Mouse (Mus musculus) ES-E14 (cell line): ENCODE data around the gene Rhag. TPM values are rescaled to one million over a fixed set of nuclear protein-coding genes. Genes with fewer than 3 reads are reported as not detected.

ENCODE experiments used
- DNase-seq: peaks from one replicate; pipeline ENCODE4 v3.0.0-alpha.2; 2013; ENCODE audit warnings: low read depth, low spot score
- H3K27ac ChIP-seq: 2 replicates; pipeline ENCODE4 v1.5.1; 2012; ENCODE audit warnings: low read depth, mild to moderate bottlenecking, low read length, moderate library complexity, mixed read lengths; ENCODE audit not compliant: poor library complexity, insufficient read depth, severe bottlenecking
- H3K36me3 ChIP-seq: 2 replicates; pipeline ENCODE4 v1.6.1; 2012; ENCODE audit warnings: mild to moderate bottlenecking, low read length, moderate library complexity, mixed read lengths; ENCODE audit not compliant: control insufficient read depth, poor library complexity, insufficient read depth, severe bottlenecking
- H3K4me1 ChIP-seq, 2 experiments: fragments of 150-350 bp in 1 of 2; sonication (generic) in 1 of 2; 2 replicates each; pipeline ENCODE4 v1.6.1; 2012; ENCODE audit warnings: low read length in 2 of 2, mild to moderate bottlenecking in 1 of 2, mixed read lengths in 1 of 2; ENCODE audit not compliant: control insufficient read depth in 2 of 2, insufficient read depth in 2 of 2, poor library complexity in 1 of 2
- H3K4me3 ChIP-seq, 2 experiments: fragments of 150-350 bp in 1 of 2; sonication (generic) in 1 of 2; 2 replicates each; pipeline ENCODE4 v1.5.1; 2012; ENCODE audit warnings: low read length in 2 of 2, low read depth in 1 of 2, mild to moderate bottlenecking in 1 of 2, mixed read lengths in 1 of 2; ENCODE audit not compliant: insufficient read depth in 1 of 2, poor library complexity in 1 of 2, severe bottlenecking in 1 of 2
- H3K9ac ChIP-seq: 2 replicates; pipeline ENCODE4 v1.6.1; 2012; ENCODE audit warnings: low read depth, mild to moderate bottlenecking, low read length, mixed read lengths; ENCODE audit not compliant: poor library complexity, insufficient read depth, severe bottlenecking
- H3K9me3 ChIP-seq: fragments of 150-350 bp; sonication (generic); 2 replicates; pipeline ENCODE4 v1.6.1; 2012; ENCODE audit warnings: low read depth, mild to moderate bottlenecking, low read length; ENCODE audit not compliant: control insufficient read depth, insufficient read depth
- CHD2 ChIP-seq: IDR thresholded peaks from 2 replicates; pipeline ENCODE4 v1.6.1; 2014; ENCODE audit warnings: mild to moderate bottlenecking, low read depth, low read length, inconsistent platforms
- HCFC1 ChIP-seq: IDR thresholded peaks from 2 replicates; pipeline ENCODE4 v1.6.1; 2012; ENCODE audit warnings: low read length, inconsistent platforms, borderline replicate concordance; ENCODE audit not compliant: insufficient read depth
- MAFK ChIP-seq: IDR thresholded peaks from 2 replicates; pipeline ENCODE4 v1.6.1; 2014; ENCODE audit warnings: mild to moderate bottlenecking, low read depth, low read length, inconsistent platforms; ENCODE audit not compliant: insufficient read depth
- ZC3H11A ChIP-seq: IDR thresholded peaks from 2 replicates; pipeline ENCODE4 v1.6.1; 2012; ENCODE audit warnings: low read depth, mild to moderate bottlenecking, inconsistent platforms, low read length, borderline replicate concordance
- ZNF384 ChIP-seq: IDR thresholded peaks from 2 replicates; pipeline ENCODE4 v1.6.1; 2012; ENCODE audit warnings: low read depth, low read length, inconsistent platforms
- in situ Hi-C, 2 experiments: fragments of 600-800 bp; cut with MboI; formaldehyde crosslinking; loops; one replicate each; pipeline ENCODE4 v1.15.1; 2025; ENCODE audit warnings: low sequenced_read_pairs in 2 of 2, inconsistent platforms in 1 of 2; ENCODE audit not compliant: unreplicated experiment in 2 of 2
- total RNA-seq: library from RNA; depleted of rRNA; stranded (reverse); fragments of 300-350 nt; gene quantifications from 2 replicates; pipeline ENCODE4 v1.2.3, GENCODE M21; 2012

Gene Rhag
- total RNA-seq, 1 experiment, result not detected

DNA sequence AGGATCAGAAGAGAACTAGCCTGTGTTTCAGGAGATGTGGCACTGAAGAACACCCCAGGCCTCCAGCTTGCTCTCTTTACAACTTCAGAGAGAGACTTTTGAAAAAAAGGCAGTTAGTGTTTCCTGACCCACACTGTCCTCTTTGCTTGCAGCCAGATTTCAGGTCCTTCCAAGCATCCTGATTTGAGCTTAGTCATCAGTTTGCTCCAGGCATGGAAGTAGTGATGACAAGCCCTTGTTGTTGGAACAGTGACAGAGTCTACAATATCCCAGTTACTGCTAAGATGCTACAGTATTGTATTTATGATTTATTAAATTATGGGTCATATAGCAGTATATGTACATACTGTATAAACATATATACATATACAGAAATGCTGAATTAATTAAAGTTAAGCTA lies 2.9 kb upstream of the Rhag start:
- Histone ChIP-seq H3K9me3 (no peaks in the 10 kb centered on the region), H3K4me1 (no peaks in the 10 kb centered on the region), H3K27ac (no peak overlapping the region), H3K36me3 (no peaks in the 10 kb centered on the region), H3K9ac (no peak overlapping the region), H3K4me3 (no peak overlapping the region)
- no peak for DNase-seq
- TF ChIP-seq MAFK (0 out of 2 replicates have a peak, but pooled peaks have one; percentile 29), ZC3H11A (no peak), HCFC1 (no peak)
- in situ Hi-C loops, result no loop called here

DNA sequence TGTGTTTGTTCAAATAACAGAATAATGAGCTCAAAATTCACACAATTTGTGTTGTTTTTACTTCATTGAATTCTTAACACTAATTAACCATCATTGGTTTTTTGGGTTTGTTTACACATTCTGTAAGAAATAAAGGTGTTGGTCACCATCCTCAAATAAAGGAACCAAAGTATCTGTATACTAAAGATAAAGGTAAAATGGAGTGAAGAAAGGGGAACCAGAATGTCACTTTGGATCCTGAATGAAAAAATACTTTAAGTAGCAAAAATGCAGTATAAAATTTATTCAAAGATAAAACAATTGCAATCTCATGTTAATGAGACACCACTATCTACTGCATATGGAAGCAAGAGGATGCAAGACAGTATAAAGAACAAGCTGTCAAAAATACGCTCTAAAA lies 634 bp downstream of the Rhag start:
- no peak for DNase-seq
- TF ChIP-seq ZC3H11A (no peak), HCFC1 (no peak), ZNF384 (no peak), CHD2 (no peak), MAFK (no peak)
- H3K36me3 ChIP-seq, result no peaks in the 10 kb centered on the region
- H3K4me3 ChIP-seq, result no peak overlapping the region
- no peak overlapping the region for H3K9ac ChIP-seq
- H3K4me1 ChIP-seq, result no peaks in the 10 kb centered on the region
- in situ Hi-C loops, result no loop called here
- H3K9me3 ChIP-seq, result no peaks in the 10 kb centered on the region
- H3K27ac ChIP-seq, result no peak overlapping the region

DNA sequence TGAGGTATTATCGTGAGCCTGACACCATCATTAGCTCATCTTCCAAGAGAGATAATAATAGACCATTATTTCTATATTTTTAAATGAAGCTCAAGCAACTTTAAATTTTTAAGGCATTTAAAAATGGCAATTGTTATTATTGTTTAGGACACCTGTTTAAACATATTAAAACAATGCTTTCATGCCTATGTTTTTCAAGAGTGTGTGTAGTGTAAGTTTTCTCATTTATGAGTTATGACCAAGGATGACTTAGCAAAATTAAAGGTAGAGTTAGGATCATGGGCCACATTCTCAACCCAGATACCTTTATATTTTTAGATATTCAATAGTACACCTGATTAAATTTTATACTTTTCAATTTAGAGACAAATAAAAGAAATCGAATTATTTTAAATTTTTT lies 1.3 kb downstream of the Rhag start:
- TF ChIP-seq ZC3H11A, result no peak
- no peak for TF ChIP-seq HCFC1
- TF ChIP-seq MAFK, result no peak
- TF ChIP-seq CHD2, result no peak
- TF ChIP-seq ZNF384, result no peak
- Histone ChIP-seq H3K9me3 (no peaks in the 10 kb centered on the region), H3K4me1 (no peaks in the 10 kb centered on the region), H3K9ac (no peak overlapping the region), H3K4me3 (no peak overlapping the region), H3K27ac (no peak overlapping the region), H3K36me3 (no peaks in the 10 kb centered on the region)
- in situ Hi-C loops, result no loop called here
- no peak for DNase-seq

DNA sequence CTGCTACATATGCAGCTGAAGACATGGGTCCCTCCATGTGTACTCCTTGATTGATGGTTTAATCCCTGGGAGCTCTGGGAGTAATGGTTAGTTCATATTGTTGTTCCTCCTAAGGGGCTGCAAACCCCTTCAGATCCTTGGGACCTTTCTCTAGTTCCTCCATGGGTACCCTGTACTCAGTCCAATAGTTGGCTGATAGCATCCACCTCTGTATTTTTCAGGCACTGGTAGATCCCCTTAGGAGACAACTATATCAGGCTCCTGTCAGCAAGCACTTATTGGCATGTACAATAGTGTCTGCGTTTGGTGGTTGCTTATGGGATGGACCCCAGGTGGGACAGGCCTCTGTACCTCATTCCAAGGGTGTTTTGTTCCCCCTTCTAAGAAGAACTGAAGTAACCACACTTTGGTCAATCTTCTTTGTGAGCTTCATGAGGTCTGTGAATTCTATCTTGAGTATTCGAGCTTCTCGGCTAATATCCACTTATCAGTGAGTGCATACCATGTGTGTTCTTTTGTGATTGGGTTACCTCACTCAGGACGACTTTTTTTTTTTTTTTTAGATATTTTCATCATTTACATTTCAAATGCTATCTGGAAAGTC lies 6.5 kb downstream of the Rhag start:
- no peak overlapping the region for H3K27ac ChIP-seq
- DNase-seq, result no peak
- H3K4me3 ChIP-seq, result no peak overlapping the region
- no peaks in the 10 kb centered on the region for H3K4me1 ChIP-seq
- TF ChIP-seq ZC3H11A (no peak), ZNF384 (no peak), MAFK (no peak), CHD2 (no peak), HCFC1 (no peak)
- H3K9ac ChIP-seq, result no peak overlapping the region
- H3K36me3 ChIP-seq, result no peaks in the 10 kb centered on the region
- no peaks in the 10 kb centered on the region for H3K9me3 ChIP-seq
- in situ Hi-C loops, result no loop called here

GRCm38 (mm10) chr17:40821477-40821876 lies 10.6 kb downstream of the Rhag start:
- H3K36me3 ChIP-seq, result no peaks in the 10 kb centered on the region
- TF ChIP-seq ZC3H11A (no peak), CHD2 (no peak), HCFC1 (no peak), ZNF384 (no peak), MAFK (no peak)
- in situ Hi-C loops, result no loop called here
- no peak for DNase-seq
- H3K27ac ChIP-seq, result no peak overlapping the region
- no peaks in the 10 kb centered on the region for H3K9me3 ChIP-seq
- no peak overlapping the region for H3K4me3 ChIP-seq
- H3K4me1 ChIP-seq, result no peaks in the 10 kb centered on the region
- H3K9ac ChIP-seq, result no peak overlapping the region
